Mouse (Mus musculus) CD8-positive naive resting alpha-beta T cell, adult 57 days (primary cell): ENCODE measurements around the gene Borcs8. TPM values are rescaled to one million over a fixed set of nuclear protein-coding genes. Genes with fewer than 3 reads are reported as not detected.

Source experiments
- total RNA-seq: library from RNA; stranded (reverse); gene quantifications from one replicate; pipeline ENCODE4 v1.2.4, GENCODE M21; 2023

Borcs8 gene
- 55.0 TPM for total RNA-seq

DNA sequence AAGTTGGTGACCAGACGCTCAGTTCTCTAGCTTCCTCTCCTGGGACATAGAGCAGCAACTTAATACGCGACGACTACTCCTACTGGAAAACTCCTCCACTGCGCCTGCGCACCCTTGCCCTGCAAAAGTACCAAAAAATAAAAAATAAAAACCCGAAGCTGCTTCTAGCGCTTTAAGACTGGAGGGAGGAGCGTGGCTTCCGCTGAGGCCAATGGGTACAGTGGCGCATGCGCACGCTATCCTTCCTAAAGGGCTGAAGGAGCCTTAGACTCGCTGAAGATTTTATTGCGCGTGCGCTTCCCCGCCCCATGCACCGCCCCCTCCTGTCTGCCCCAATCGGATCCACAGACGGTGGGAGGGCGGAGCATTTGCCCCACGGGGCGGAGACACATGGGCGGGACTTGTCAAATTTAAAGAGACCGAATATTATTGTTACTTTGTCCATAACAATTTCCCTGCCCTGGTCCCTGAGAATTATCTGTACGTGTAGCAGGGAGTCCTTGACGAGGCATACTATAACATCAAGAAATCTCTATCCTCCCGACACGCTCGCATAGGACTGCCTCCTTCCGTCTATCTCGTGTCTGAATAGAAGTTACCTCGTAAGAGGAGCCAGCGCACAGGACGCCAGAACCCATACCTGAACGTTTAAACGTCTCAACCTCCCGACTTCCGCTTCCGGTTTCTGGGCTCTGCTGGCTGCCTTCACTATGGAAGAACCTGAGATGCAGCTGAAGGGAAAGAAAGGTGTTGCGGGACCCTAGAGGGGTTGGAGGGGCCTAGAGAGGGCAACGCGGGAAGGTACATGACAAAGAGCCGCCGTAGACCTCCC, at the start of gene Borcs8, which contains the start of the genes Rfxank and Mef2b:
TSS of gene Borcs8 (plus strand) at position 474 of the 832 bp plus-strand sequence.
TSS of gene Rfxank (minus strand) at position 129 of the 832 bp plus-strand sequence.
TSS of gene Mef2b (plus strand) at position 686 of the 832 bp plus-strand sequence.

DNA sequence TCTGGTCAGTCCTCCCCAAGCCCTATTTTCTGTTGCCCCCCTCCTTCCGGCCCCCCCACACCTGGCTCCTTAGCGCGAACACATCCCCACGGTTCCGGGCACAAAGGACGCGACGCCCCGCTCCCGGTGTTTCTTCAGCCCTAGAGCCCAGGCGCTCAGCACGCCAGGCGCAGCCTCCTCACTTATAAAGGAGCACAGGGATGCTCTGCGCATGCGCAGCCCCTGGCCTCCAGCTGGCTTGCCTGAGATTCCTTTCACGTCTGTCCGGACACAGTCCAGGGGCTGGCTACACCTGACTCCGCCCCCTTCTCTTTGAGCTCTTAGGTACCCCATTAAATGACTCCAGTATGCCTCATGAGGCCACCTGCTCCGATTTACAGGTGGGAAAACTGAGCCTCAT, 18.6 kb upstream of the Borcs8 start, which contains the start of gene Ncan:
TSS of gene Ncan (minus strand) at position 207 of the 400 bp plus-strand sequence.

DNA sequence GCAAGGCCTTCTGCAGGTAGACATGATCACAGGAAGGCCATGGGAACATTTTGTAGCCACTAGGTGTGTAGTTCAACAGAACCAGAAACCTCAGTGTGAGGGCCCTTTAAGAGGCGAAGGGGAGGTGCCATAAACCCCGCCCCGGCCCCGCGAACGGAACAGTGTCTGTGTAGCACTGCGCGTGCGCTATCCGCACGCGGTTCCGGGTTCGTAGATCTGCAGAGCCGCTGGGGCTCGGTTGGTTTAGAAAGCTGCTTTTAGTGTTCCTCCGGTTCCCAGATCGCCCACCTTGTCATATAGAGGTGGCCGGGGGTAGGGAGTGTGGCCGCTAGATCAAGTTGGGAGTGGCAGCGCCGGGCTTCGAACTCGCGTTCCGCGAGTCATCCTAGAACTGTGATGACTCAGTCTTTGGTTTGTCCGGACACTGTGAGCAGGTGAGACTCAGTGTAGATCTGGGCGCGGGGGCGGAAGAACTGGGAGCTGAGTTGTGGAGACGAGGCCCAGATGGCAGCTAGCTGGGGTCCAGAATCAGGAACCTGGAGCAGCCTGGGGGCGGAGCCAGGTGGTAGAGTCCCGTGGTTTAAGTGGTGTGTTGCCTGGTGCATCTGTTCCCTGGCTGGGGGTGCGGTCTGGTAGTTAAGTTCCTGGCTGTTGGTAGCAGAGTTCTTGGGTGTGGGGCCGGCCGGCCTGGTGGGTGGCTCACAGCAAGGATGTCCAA, 8.0 kb upstream of the Borcs8 start, which contains the start of gene Nr2c2ap:
TSS of gene Nr2c2ap (plus strand) at position 168 of the 718 bp plus-strand sequence.

DNA sequence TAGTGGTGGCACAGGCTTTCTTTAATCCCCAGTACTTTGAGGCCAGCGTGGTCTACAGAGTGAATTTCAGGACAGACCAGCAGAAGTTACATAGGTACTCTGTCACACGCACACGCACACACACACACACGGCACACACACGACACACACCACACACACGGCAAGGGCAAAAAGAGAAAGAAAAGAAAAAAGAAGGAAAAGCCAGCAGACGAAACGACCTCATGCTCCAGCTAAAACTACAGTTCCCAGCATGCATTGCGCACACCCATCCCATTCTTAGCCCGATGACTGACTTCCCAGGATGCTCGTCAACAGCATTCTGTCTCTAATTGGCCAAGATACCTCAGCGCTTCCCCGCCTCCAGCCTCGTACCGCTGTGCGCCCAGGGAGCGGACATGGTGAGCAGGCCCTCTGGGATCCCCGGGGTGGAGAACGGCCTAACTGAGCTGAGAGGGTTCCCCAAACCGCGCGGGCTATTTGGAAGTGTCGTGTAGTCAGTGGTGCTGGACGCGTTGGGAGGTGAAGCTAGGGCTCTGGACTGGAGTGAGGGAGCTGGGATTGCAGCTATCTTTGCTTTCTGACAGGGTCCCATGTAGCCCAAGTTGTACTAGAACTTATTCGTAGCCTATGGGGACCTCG, 32.9 kb downstream of the Borcs8 start, which contains the start of gene Tmem161a:
TSS of gene Tmem161a (plus strand) at position 314 of the 639 bp plus-strand sequence.

Other genes starting within 250 kb of the Borcs8 start
- 0.52 TPM for gene Tssk6, start 237.3 kb upstream of the Borcs8 start, total RNA-seq
- 54.0 TPM for gene Ndufa13, start 236.9 kb upstream of the Borcs8 start, total RNA-seq
- gene Yjefn3, start 236.8 kb upstream of the Borcs8 start, total RNA-seq = not detected
- 132 TPM for gene Gatad2a, start 143.1 kb upstream of the Borcs8 start, total RNA-seq
- gene Mau2, start 96.8 kb upstream of the Borcs8 start, total RNA-seq = 121 TPM
- gene Sugp1, start 96.7 kb upstream of the Borcs8 start, total RNA-seq = 50.4 TPM
- gene Tm6sf2, start 66.6 kb upstream of the Borcs8 start, total RNA-seq = not detected
- gene Hapln4, start 56.0 kb upstream of the Borcs8 start, total RNA-seq = not detected
- gene Ncan, start 18.6 kb upstream of the Borcs8 start, total RNA-seq = not detected
- gene Nr2c2ap, start 8.2 kb upstream of the Borcs8 start, total RNA-seq = 32.8 TPM
- 24.6 TPM for gene Rfxank, start 345 bp upstream of the Borcs8 start, total RNA-seq
- gene Mef2b, start 212 bp downstream of the Borcs8 start, total RNA-seq = 3.0 TPM
- 41.8 TPM for gene Tmem161a, start 32.9 kb downstream of the Borcs8 start, total RNA-seq
- 11.4 TPM for gene Slc25a42, start 72.8 kb downstream of the Borcs8 start, total RNA-seq
- 58.6 TPM for gene Sugp2, start 94.7 kb downstream of the Borcs8 start, total RNA-seq
- 11.6 TPM for gene Armc6, start 95.0 kb downstream of the Borcs8 start, total RNA-seq
- gene Homer3, start 143.3 kb downstream of the Borcs8 start, total RNA-seq = 6.5 TPM
- gene Ddx49, start 163.0 kb downstream of the Borcs8 start, total RNA-seq = 90.0 TPM
- gene Cope, start 163.0 kb downstream of the Borcs8 start, total RNA-seq = 103 TPM
- not detected for gene Cers1, start 176.3 kb downstream of the Borcs8 start, total RNA-seq
- not detected for gene Gdf1, start 190.3 kb downstream of the Borcs8 start, total RNA-seq
- 79.1 TPM for gene Upf1, start 213.8 kb downstream of the Borcs8 start, total RNA-seq
- gene Comp, start 234.1 kb downstream of the Borcs8 start, total RNA-seq = 1.2 TPM